Mouse (Mus musculus): ENCODE results near the gene Lbhd2. TPM values are rescaled to one million over a fixed set of nuclear protein-coding genes. Genes with fewer than 3 reads are reported as not detected.

Lbhd2 gene
- polyA plus RNA-seq, 1 experiment = 0.72 TPM

DNA sequence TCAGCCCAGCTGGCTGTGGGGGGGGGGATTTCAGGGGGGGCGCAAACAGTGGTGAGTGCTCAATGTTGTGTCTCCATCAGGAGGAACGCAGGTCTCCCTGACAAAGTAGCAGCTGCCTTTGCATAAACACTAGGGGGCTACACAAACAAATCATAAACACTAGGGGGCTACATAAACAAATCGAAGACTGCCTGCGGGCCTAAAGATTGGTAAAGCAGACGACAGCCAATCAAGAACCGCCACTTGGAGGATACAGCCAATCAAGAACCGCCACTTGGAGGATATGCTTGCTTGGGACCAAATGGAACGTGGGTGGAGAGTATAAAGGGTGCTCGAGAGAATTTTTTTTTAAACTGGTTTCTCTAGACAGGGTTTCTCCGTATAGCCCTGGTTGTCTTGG is 1.7 kb upstream of the Lbhd2 start:
- H3K27ac ChIP-seq (ENCODE audit: control insufficient read depth, insufficient read depth, low read depth, low read length) = no peak overlapping the region
- no peak overlapping the region for H3K4me3 ChIP-seq (ENCODE audit: control insufficient read depth, low read depth, low read length)
- TF ChIP-seq CTCF (IDR thresholded peaks at IDR 0.05; ENCODE audit: control insufficient read depth, insufficient read depth, insufficient replicate concordance, low read depth, low read length) (no peak), POLR2A (IDR thresholded peaks at IDR 0.05; ENCODE audit: control insufficient read depth, low read depth, low read length) (no peak)
- peaks cover 5% of the 10 kb centered on the region for H3K4me1 ChIP-seq (ENCODE audit: control insufficient read depth, insufficient read depth, low read length)
- no peaks in the 10 kb centered on the region for H3K36me3 ChIP-seq (ENCODE audit: control insufficient read depth, insufficient read depth, low read length)
- no peaks in the 10 kb centered on the region for H3K27me3 ChIP-seq (ENCODE audit: control insufficient read depth, insufficient read depth, low read length)

GRCm38 (mm10) chr12:111409583-111409982 is 3.0 kb downstream of the Lbhd2 start:
- no peaks in the 10 kb centered on the region for H3K27me3 ChIP-seq (ENCODE audit: control insufficient read depth, insufficient read depth, low read length)
- no peak overlapping the region for H3K4me3 ChIP-seq (ENCODE audit: control insufficient read depth, low read depth, low read length)
- H3K4me1 ChIP-seq (ENCODE audit: control insufficient read depth, insufficient read depth, low read length) = peaks cover 14% of the 10 kb centered on the region
- no peaks in the 10 kb centered on the region for H3K36me3 ChIP-seq (ENCODE audit: control insufficient read depth, insufficient read depth, low read length)
- TF ChIP-seq POLR2A (IDR thresholded peaks at IDR 0.05; ENCODE audit: control insufficient read depth, low read depth, low read length) = no peak
- TF ChIP-seq CTCF (IDR thresholded peaks at IDR 0.05; ENCODE audit: control insufficient read depth, insufficient read depth, insufficient replicate concordance, low read depth, low read length) = no peak
- H3K27ac ChIP-seq (ENCODE audit: control insufficient read depth, insufficient read depth, low read depth, low read length) = no peak overlapping the region

DNA sequence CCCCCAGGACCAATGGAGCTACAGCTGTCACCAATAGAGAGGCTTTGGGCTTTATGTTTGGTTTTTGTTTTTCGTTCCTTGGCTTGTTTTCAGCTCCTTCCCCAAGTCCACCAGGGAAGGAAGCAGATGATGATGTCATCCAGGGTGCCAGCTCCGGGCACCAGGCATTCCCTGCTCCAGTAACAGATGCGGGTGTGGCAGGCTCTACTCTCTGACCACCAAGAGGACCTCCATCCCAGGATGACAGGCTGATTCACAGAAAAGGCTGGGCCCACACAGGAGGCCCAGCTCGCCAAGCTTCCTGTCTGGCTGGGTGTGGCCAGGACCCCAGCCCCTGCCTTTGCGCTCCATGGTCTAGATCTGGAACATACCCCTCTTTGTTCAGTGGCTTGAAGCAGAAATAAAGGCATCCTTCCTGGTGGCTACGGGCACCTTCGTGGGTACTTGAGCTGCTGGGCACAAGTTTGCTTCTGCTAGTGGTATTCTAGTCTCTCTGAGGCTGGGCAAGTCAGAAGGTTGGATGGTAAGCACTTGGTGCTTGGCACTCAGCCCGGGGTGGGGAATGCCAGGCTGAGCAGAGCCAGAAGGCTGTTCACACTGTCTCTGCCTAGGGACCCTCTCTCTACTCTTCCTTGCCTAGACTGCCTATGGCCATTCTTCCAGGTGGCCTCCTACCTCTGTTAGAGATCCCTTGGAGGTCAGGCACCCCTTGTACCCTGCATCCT is 5.2 kb downstream of the Lbhd2 start:
- Histone ChIP-seq H3K4me3 (ENCODE audit: control insufficient read depth, low read depth, low read length) (no peak overlapping the region), H3K27ac (ENCODE audit: control insufficient read depth, insufficient read depth, low read depth, low read length) (no peak overlapping the region), H3K27me3 (ENCODE audit: control insufficient read depth, insufficient read depth, low read length) (no peaks in the 10 kb centered on the region), H3K36me3 (ENCODE audit: control insufficient read depth, insufficient read depth, low read length) (no peaks in the 10 kb centered on the region), H3K4me1 (ENCODE audit: control insufficient read depth, insufficient read depth, low read length) (peaks cover 14% of the 10 kb centered on the region)
- TF ChIP-seq POLR2A (IDR thresholded peaks at IDR 0.05; ENCODE audit: control insufficient read depth, low read depth, low read length) (no peak), CTCF (IDR thresholded peaks at IDR 0.05; ENCODE audit: control insufficient read depth, insufficient read depth, insufficient replicate concordance, low read depth, low read length) (no peak)

DNA sequence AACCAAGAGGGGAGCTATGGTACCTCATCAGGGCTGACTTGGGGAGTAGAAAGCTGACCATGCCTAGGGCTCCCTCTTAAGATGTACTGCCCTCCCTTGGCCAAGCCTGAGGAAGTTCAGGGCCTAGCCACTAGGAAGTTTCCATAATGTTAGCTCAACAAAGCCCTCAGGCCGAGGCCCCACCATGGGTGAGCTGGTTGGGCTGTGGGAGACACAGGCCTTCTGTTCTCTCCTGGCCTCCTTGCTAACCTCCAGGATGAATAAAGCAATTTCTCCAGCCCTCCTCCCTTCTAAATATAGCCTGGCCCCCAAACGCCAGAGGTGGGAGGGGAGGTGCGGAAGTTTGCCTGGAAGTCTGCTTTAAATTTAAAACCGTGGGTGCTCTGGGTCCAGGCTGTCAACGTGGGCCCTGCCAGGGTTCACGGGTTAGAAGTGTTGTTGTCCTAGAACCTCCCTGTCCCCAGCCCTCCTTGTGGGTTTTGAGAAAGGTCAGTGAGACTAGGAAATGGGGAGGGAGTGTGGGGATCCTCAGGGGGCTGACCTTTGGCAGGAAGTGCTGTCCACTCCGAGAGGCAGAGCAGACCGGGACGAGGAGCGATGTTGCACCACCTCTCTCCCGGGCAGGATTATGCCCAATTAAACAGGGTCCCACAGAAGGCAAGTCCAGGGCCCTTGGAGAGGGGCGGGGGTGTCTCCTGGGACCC is 6.1 kb downstream of the Lbhd2 start:
- no peak overlapping the region for H3K27ac ChIP-seq (ENCODE audit: control insufficient read depth, insufficient read depth, low read depth, low read length)
- H3K36me3 ChIP-seq (ENCODE audit: control insufficient read depth, insufficient read depth, low read length) = no peaks in the 10 kb centered on the region
- peak overlapping the region; percentile 67 for H3K4me3 ChIP-seq (ENCODE audit: control insufficient read depth, low read depth, low read length)
- H3K4me1 ChIP-seq (ENCODE audit: control insufficient read depth, insufficient read depth, low read length) = peaks cover 9% of the 10 kb centered on the region
- H3K27me3 ChIP-seq (ENCODE audit: control insufficient read depth, insufficient read depth, low read length) = no peaks in the 10 kb centered on the region
- no peak for TF ChIP-seq CTCF (IDR thresholded peaks at IDR 0.05; ENCODE audit: control insufficient read depth, insufficient read depth, insufficient replicate concordance, low read depth, low read length)
- TF ChIP-seq POLR2A (IDR thresholded peaks at IDR 0.05; ENCODE audit: control insufficient read depth, low read depth, low read length) = no peak

- no peaks in the 10 kb centered on the region for H3K36me3 ChIP-seq (ENCODE audit: control insufficient read depth, insufficient read depth, low read length)
- no peak overlapping the region for H3K27ac ChIP-seq (ENCODE audit: control insufficient read depth, insufficient read depth, low read depth, low read length)
- no peaks in the 10 kb centered on the region for H3K27me3 ChIP-seq (ENCODE audit: control insufficient read depth, insufficient read depth, low read length)
- H3K4me3 ChIP-seq (ENCODE audit: control insufficient read depth, low read depth, low read length) = peak overlapping the region; percentile 67
- peak; percentile 90 for TF ChIP-seq CTCF (IDR thresholded peaks at IDR 0.05; ENCODE audit: control insufficient read depth, insufficient read depth, insufficient replicate concordance, low read depth, low read length)
- no peak for TF ChIP-seq POLR2A (IDR thresholded peaks at IDR 0.05; ENCODE audit: control insufficient read depth, low read depth, low read length)
- peaks cover 9% of the 10 kb centered on the region for H3K4me1 ChIP-seq (ENCODE audit: control insufficient read depth, insufficient read depth, low read length)
Measured at GRCm38 (mm10) chr12:111413300-111413699, 6.7 kb downstream of the Lbhd2 start.

GRCm38 (mm10) chr12:111416921-111417779 is 10.5 kb downstream of the Lbhd2 start, which contains the start of gene Exoc3l4:
Gene Exoc3l4, plus strand, starts transcription at chr12:111417017.
- H3K27me3 ChIP-seq (ENCODE audit: control insufficient read depth, insufficient read depth, low read length) = no peaks in the 10 kb centered on the region
- peak within 1 kb of the TSS; percentile 19 for H3K4me3 ChIP-seq (ENCODE audit: control insufficient read depth, low read depth, low read length)
- peaks cover 9% of the 10 kb centered on the region for H3K4me1 ChIP-seq (ENCODE audit: control insufficient read depth, insufficient read depth, low read length)
- TF ChIP-seq POLR2A (IDR thresholded peaks at IDR 0.05; ENCODE audit: control insufficient read depth, low read depth, low read length) (no peak), CTCF (IDR thresholded peaks at IDR 0.05; ENCODE audit: control insufficient read depth, insufficient read depth, insufficient replicate concordance, low read depth, low read length) (no peak)
- H3K27ac ChIP-seq (ENCODE audit: control insufficient read depth, insufficient read depth, low read depth, low read length) = no peak within 1 kb of the TSS
- no peaks in the 10 kb centered on the region for H3K36me3 ChIP-seq (ENCODE audit: control insufficient read depth, insufficient read depth, low read length)

GRCm38 (mm10) chr12:111419918-111420317 is 13.3 kb downstream of the Lbhd2 start:
- TF ChIP-seq POLR2A (IDR thresholded peaks at IDR 0.05; ENCODE audit: control insufficient read depth, low read depth, low read length) (no peak), CTCF (IDR thresholded peaks at IDR 0.05; ENCODE audit: control insufficient read depth, insufficient read depth, insufficient replicate concordance, low read depth, low read length) (no peak)
- H3K27me3 ChIP-seq (ENCODE audit: control insufficient read depth, insufficient read depth, low read length) = no peaks in the 10 kb centered on the region

More at GRCm38 (mm10) chr12:111419918-111420317, 13.3 kb downstream of the Lbhd2 start:
- no peak overlapping the region for H3K27ac ChIP-seq (ENCODE audit: control insufficient read depth, insufficient read depth, low read depth, low read length)
- H3K4me3 ChIP-seq (ENCODE audit: control insufficient read depth, low read depth, low read length) = no peak overlapping the region
- H3K36me3 ChIP-seq (ENCODE audit: control insufficient read depth, insufficient read depth, low read length) = no peaks in the 10 kb centered on the region
- H3K4me1 ChIP-seq (ENCODE audit: control insufficient read depth, insufficient read depth, low read length) = peaks cover 10% of the 10 kb centered on the region
